Mouse (Mus musculus) mouse trophoblast stem cell (cell line): Measurements from ENCODE around the gene Vmn2r94.

Experiments used
- in situ Hi-C, 2 experiments: fragments of 300-500 bp; cut with MseI, MboI; formaldehyde crosslinking; loops; 2 replicates in 1 of 2; 3 replicates in 1 of 2; pipeline ENCODE4 v1.15.1; 2025

The Vmn2r94 gene

DNA sequence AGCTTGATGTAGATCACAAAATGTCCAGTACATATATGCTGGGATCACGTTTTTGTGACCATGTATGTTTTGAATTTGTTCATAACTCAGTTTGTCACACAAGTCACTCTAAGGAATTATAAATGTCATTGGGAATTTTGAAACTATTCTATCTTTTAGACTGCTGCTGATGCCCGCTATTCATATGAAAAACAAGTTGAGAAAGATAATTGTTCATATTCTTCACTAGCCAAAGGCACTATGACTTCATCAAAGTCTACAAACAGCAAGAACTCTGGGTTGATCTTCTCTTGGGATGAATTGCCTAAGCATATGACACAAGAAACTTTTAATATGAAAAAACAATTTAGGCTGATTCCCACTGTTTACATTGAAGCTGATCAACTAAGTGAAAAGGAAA lies at the start of gene Vmn2r94:
Vmn2r94 (minus strand) TSS at position 101 of the 400 bp plus-strand sequence.
- in situ Hi-C loops: no loop called here

DNA sequence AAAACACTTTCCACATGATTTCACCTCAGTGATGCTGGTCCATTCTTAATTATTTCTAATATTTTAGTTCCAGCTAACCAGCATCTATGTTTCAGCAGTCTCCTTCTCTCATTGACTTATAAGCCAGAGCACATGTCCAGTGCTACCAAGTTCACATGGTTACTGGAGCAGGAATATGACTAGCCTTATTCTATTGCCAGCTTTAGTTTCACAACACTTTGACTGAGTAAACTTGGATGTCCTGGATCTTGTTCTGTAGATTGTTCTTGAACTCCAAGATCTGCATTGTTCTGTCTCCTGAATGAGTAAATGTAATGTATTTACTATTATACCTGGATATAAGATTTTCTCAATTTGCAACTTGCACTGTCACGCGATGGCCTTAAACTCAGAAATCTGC lies 45.5 kb upstream of the Vmn2r94 start:
- in situ Hi-C loops: no loop called here

DNA sequence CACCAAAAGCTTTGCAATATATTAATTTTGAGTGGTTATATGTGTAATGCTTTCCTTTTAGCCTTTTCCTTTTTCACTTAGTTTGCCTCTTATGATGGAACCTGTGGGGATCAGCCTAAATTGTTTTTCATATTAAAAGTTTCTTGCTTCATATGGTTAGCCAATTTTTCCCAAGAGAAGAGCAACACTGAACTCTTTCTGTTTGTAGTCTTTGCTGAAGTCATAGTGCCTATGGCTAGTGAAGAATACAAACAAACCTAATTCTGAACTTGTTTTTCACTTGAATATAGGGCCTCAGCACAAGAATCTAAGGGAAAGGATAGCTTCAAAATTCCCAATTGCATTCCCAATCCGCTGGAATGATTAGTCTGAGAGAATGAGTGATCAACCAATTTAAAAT lies 20.2 kb upstream of the Vmn2r94 start, which contains the start of gene Vmn2r93:
Vmn2r93 (plus strand) TSS at position 301 of the 400 bp plus-strand sequence.
- in situ Hi-C loops: no loop called here

DNA sequence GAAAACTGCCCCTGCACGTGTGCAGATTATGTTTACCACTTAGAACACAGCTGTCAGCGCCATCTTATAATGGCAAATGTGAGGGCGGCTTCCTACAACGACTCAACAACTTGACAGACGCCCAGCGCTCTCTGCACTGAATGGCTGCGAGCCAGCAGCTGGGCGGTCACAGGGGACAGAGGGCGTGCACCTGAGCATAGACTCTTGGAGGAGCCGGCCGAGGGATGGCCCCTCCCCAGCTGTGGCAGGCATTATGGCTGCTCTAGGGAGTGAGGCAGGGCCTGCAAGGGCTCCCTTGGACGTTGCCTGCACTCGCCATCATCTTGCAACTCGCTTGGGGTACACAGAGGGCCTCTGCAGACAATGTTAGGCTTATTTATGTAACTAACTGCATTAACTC lies 40.6 kb downstream of the Vmn2r94 start:
- in situ Hi-C loops: no loop called here

DNA sequence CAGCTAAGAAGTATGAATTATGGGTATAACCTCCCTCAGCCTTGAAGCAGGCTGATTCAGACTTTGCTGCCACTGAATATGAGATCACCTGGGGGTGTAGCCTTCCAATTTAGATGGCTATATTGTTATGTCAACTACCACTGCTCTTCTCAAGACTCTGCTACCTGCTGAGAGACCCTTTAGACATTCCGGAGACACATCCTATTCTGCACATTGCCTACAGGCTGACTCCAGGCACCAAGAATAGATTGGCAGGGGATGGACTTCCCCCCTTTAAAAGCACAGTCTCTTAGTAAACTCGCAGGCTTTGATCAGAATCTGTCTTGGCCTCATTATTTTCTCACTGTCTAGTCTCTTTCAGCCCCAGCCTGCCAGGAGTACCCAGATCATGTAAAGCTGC lies 45.6 kb downstream of the Vmn2r94 start:
- in situ Hi-C loops: no loop called here

DNA sequence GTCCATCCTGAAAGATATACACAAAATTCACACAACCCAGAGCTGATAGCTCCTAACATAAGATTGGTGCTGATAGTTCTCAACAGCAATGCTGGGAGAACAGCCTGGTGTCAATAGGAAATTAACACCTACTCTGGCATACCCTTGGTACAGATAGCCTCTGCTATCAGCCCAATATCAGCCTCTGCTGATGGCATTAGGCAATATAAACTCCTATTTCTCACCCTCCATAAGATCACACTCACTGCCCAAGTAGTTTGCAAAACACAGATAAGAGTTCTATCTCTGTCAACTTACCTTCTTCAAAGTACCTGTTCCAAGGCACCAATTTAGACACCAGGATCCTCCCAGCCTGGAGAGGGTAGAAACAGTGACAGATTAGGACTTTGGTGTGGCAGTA lies 56.3 kb downstream of the Vmn2r94 start:
- in situ Hi-C loops: no loop called here
